Mouse (Mus musculus) cortical plate, adult 2 months (tissue): ENCODE measurements around the gene Gprasp1.

Source experiments
- CTCF ChIP-seq: fragments of 200-500 bp; IDR thresholded peaks from 2 replicates; pipeline ENCODE4 v1.5.1; 2011; ENCODE audit warnings: mild to moderate bottlenecking, control low read depth, low read length; ENCODE audit not compliant: insufficient read depth; ENCODE audit errors: extremely low read depth
- POLR2A ChIP-seq: fragments of 200-500 bp; IDR thresholded peaks from 2 replicates; pipeline ENCODE4 v1.6.1; 2011; ENCODE audit warnings: mild to moderate bottlenecking, low read length, control low read depth; ENCODE audit not compliant: insufficient read depth; ENCODE audit errors: extremely low read depth

DNA sequence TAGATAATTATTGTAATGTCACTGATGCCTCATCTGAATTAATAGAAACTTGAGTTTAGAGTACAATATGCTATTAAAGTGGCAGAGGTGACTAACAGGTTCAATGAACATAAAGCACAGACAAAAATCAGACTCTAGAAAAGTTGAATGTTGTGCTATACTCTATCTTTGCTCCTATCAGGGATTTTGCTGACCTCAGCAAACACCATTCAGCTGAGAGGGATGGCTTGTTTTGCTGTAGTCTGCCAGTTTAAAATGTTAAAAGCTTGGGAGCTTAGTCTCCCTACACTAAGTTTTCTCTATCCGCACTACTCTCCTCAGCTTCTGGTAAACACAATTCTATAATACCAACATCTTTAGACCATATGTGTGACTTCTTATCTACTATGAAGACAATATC is 39.4 kb upstream of the Gprasp1 start:
- TF ChIP-seq CTCF (no peak), POLR2A (no peak)
